Mouse (Mus musculus) kidney, postnatal 10 days (tissue): ENCODE data around the gene Gabrp.
A peak's percentile ranks its signal among the peaks of the same experiment; 100 is the strongest.

Experiments
- DNase-seq: peaks from one replicate; pipeline ENCODE4 v3.0.0; 2021; ENCODE audit warnings: mixed read lengths

Gabrp gene

GRCm38 (mm10) chr11:33578859-33579258 lies at the start of gene Gabrp:
Gene Gabrp (minus strand): TSS chr11:33578959.
- no peak for DNase-seq

- no peak for DNase-seq
These were observed 48.5 kb upstream of the Gabrp start for GRCm38 (mm10) chr11:33627136-33627742.

GRCm38 (mm10) chr11:33614218-33614617 lies 35.5 kb upstream of the Gabrp start:
- peak; percentile 82 for DNase-seq

GRCm38 (mm10) chr11:33607784-33608183 lies 29.0 kb upstream of the Gabrp start:
- DNase-seq = no peak

GRCm38 (mm10) chr11:33603174-33603573 lies 24.4 kb upstream of the Gabrp start:
- no peak for DNase-seq

GRCm38 (mm10) chr11:33598986-33599385 lies 20.2 kb upstream of the Gabrp start, which contains the start of gene D130052B06Rik:
Gene D130052B06Rik (plus strand): TSS chr11:33599302.
- DNase-seq = no peak

GRCm38 (mm10) chr11:33596655-33597054 lies 17.9 kb upstream of the Gabrp start:
- DNase-seq = no peak

- DNase-seq = no peak
These were observed 14.1 kb upstream of the Gabrp start for GRCm38 (mm10) chr11:33592826-33593225.

- DNase-seq = no peak
These were observed 12.0 kb upstream of the Gabrp start for GRCm38 (mm10) chr11:33590771-33591170.

GRCm38 (mm10) chr11:33586614-33587013 lies 7.9 kb upstream of the Gabrp start:
- no peak for DNase-seq

- DNase-seq = no peak
These were observed 862 bp upstream of the Gabrp start for GRCm38 (mm10) chr11:33579621-33580020.

- DNase-seq = no peak
These were observed 3.8 kb downstream of the Gabrp start for GRCm38 (mm10) chr11:33574944-33575343.

GRCm38 (mm10) chr11:33570413-33570812 lies 8.3 kb downstream of the Gabrp start:
- DNase-seq = peak; percentile 52

- no peak for DNase-seq
These were observed 14.8 kb downstream of the Gabrp start for GRCm38 (mm10) chr11:33563921-33564320.

- DNase-seq = peak; percentile 9
These were observed 24.6 kb downstream of the Gabrp start for GRCm38 (mm10) chr11:33554123-33554522.

- DNase-seq = no peak
These were observed 27.7 kb downstream of the Gabrp start for GRCm38 (mm10) chr11:33550861-33551560.

- DNase-seq = peak; percentile 47
These were observed 31.4 kb downstream of the Gabrp start for GRCm38 (mm10) chr11:33547386-33547785.

- no peak for DNase-seq
These were observed 33.8 kb downstream of the Gabrp start for GRCm38 (mm10) chr11:33544945-33545344.

- DNase-seq = no peak
These were observed 34.6 kb downstream of the Gabrp start for GRCm38 (mm10) chr11:33544121-33544520.

- DNase-seq = no peak
These were observed 41.2 kb downstream of the Gabrp start for GRCm38 (mm10) chr11:33537390-33538125.

GRCm38 (mm10) chr11:33536636-33537035 lies 42.1 kb downstream of the Gabrp start:
- DNase-seq = no peak

- no peak for DNase-seq
These were observed 44.2 kb downstream of the Gabrp start for GRCm38 (mm10) chr11:33534541-33534940.

- DNase-seq = no peak
These were observed 45.2 kb downstream of the Gabrp start for GRCm38 (mm10) chr11:33533577-33533976.

- DNase-seq = no peak
These were observed 49.2 kb downstream of the Gabrp start for GRCm38 (mm10) chr11:33529576-33529975.
